Mouse (Mus musculus) brown adipose tissue, adult 24 weeks (tissue): Measurements from ENCODE around the gene Atp7a. TPM values are rescaled to one million over a fixed set of nuclear protein-coding genes. Genes with fewer than 3 reads are reported as not detected.
A peak's percentile ranks its signal among the peaks of the same experiment; 100 is the strongest.
"Not testable (repeated sequence)": the region's sequence is repeated elsewhere in the genome, so short reads cannot be mapped to it uniquely, and the experiment has no call there.

ENCODE experiments used
- H3K27ac ChIP-seq: fragments of 200-500 bp; replicated peaks from 2 replicates; pipeline ENCODE4 v1.5.1; 2012; ENCODE audit warnings: low read depth, mild to moderate bottlenecking, low read length
- H3K4me1 ChIP-seq: fragments of 200-500 bp; 2 replicates; pipeline ENCODE4 v1.6.1; 2012; ENCODE audit warnings: low read length, mixed read lengths; ENCODE audit not compliant: control insufficient read depth, insufficient read depth, insufficient read length
- H3K4me3 ChIP-seq: fragments of 200-500 bp; 2 replicates; pipeline ENCODE4 v1.5.1; 2012; ENCODE audit warnings: low read depth, mild to moderate bottlenecking, low read length, moderate library complexity; ENCODE audit not compliant: insufficient read depth
- polyA plus RNA-seq: library from polyadenylated mRNA; stranded (reverse); fragments of >200 nt; gene quantifications from 2 replicates; pipeline ENCODE4 v1.2.4, GENCODE M21; 2012; ENCODE audit not compliant: missing spikeins, insufficient read depth, insufficient read length

Atp7a gene
- polyA plus RNA-seq = 1.7 and 2.4 TPM in 2 replicates

GRCm38 (mm10) chrX:106026418-106027342 lies at the start of gene Atp7a:
TSS of gene Atp7a (plus strand) at chrX:106027276.
- Histone ChIP-seq H3K4me3 (peak within 1 kb of the TSS; percentile 81), H3K4me1 (no peaks in the 10 kb centered on the region), H3K27ac (peak within 1 kb of the TSS; percentile 63)

DNA sequence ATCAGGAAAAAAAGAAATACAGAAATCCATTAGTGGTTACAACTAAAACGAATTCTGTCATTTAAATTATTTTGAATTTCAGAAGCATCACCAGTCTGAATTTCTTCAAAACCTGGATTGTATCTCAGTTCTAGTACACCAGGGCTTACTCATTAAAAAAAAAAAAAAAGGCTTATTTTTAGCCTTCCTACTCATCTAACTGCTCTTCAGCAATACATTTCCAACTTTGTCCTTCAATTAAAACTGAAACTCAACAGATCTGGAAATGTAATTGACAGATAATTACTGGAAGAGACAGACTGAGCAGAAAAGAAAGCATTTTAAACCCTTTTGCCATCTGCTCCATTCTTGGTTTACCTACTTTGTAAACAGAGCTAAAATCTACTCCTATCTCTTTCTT lies 25.5 kb upstream of the Atp7a start:
- no peak overlapping the region for H3K27ac ChIP-seq
- no peak overlapping the region for H3K4me3 ChIP-seq
- H3K4me1 ChIP-seq = no peaks in the 10 kb centered on the region

- H3K27ac ChIP-seq = no peak overlapping the region
- H3K4me1 ChIP-seq = peaks cover 3% of the 10 kb centered on the region; the same call in 1 of the 2 replicates
- peak overlapping the region; percentile 91 for H3K4me3 ChIP-seq
These were observed 16.3 kb upstream of the Atp7a start for GRCm38 (mm10) chrX:106010762-106011161.

- H3K4me1 ChIP-seq = peaks cover 3% of the 10 kb centered on the region; the same call in 1 of the 2 replicates
- peak within 1 kb of the TSS; percentile 93 for H3K27ac ChIP-seq
- peak within 1 kb of the TSS; percentile 91 for H3K4me3 ChIP-seq
These were observed 15.5 kb upstream of the Atp7a start, which contains the start of gene Magt1 for GRCm38 (mm10) chrX:106011465-106012159. TSS of gene Magt1 (minus strand) at chrX:106011906.

- Histone ChIP-seq H3K4me1 (peaks cover 3% of the 10 kb centered on the region; the same call in 1 of the 2 replicates), H3K27ac (peak overlapping the region; percentile 93), H3K4me3 (peak overlapping the region; percentile 46; the same call in 1 of the 2 replicates)
These were observed 14.5 kb upstream of the Atp7a start for GRCm38 (mm10) chrX:106012559-106012958.

DNA sequence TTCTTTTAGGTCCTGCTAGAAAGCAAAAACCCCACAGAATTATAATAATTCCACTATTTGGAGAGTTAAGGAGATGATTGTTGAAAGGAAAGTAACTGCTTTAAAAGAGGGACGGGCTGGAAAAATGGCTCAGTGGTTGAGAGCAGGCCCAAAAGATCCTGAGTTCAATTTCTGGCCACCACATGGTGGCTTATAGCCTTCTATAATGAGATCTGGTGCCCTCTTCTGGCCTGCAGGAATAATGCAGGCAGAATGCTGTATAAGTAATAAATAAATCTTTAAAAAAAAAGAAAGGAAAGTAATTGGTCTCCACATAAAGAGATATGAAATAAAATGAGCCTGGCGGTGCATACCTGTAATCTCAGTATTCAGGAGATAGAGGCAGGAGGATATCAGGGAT lies 13.9 kb upstream of the Atp7a start:
- Histone ChIP-seq H3K4me1 (peaks cover 3% of the 10 kb centered on the region; the same call in 1 of the 2 replicates), H3K4me3 (no peak overlapping the region), H3K27ac (no peak overlapping the region)

DNA sequence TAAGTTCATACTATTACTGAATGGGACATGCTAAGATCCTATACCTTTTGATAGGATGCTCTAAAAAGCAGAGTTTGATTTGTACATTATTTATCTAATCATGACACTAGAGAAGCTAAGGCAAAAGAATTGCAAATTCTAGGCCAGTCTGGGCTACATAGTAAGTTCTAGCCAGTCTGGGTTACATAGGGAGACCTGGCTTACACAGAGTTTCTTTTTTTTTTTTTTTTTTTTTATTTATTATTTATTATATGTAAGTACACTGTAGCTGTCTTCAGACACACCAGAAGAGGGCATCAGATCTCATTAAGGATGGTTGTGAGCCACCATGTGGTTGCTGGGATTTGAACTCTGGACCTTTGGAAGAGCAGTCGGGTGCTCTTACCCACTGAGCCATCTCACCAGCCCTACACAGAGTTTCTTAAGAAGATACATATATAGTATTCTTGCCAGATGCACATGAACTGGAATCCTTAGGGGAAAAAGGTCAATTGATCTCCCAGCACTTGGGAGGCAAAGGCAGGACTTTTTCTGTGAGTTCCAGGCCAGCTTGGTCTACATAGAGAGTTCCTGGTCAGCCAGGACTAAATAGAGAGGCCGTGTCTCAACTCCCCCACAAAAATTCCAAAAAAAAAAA lies 12.2 kb upstream of the Atp7a start:
- H3K4me3 ChIP-seq, H3K4me1 ChIP-seq: not testable (repeated sequence)
- H3K27ac ChIP-seq = peak overlapping the region; percentile 82; the same call in 1 of the 2 replicates

DNA sequence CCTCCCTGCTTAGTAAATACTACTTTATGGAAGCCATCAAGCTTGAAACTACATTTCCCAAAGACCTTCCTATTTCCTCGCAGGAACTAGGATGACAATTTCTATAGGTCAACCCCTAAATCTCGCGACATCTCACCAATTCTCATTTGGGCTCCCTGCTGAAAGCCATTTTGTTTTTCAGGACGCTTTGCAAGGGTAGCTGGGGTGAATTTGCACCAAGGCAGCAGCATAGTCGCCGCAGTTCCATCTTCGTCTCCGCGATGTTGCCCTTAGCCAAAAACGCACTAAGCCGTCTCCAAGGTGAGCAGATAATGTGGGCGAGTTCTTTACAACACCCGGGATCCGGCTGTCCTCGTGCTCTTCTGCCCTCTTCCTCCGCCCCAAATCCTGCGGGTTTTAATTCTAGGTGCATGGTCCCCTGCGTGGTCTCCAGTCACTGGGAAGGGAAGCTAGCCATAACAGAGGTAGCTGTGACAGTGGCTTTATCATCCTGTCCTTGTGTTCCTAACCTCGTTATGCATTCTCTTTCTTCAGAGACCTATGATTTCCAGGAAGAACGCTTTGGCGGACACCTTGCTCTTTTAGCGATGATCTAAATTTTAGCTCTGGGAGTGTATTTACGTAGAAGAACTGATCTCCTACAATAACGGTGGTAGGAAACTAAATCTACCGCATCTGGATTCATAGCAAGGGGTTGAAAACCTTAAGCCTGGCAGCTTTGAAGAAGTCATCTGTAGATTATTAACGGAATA lies 11.3 kb upstream of the Atp7a start, which contains the start of gene Cox7b:
Cox7b (plus strand) TSS at position 130 of the 752 bp plus-strand sequence.
- H3K27ac ChIP-seq = peak within 1 kb of the TSS; percentile 98
- peak within 1 kb of the TSS; percentile 99 for H3K4me3 ChIP-seq
- peaks cover 3% of the 10 kb centered on the region; the same call in 1 of the 2 replicates for H3K4me1 ChIP-seq

DNA sequence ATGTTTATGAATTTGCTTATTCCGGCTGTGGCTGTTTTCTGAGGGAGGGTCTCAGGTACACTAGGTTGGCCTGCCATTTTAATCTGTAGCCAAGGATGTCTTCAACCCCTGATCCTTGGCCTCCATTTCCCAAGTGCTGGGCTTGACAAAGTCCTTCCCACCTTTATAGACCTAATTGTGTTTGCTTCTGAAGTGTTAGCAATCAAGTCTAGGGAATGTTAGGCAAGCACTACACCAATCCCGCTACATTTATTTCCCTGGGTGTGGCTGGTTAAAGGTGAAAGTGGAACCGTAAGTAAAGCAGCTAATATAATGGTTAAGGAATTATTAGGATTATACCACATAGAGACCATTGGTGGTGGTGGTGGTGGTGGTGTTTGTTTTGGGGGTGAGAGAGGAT lies 10.0 kb upstream of the Atp7a start:
- H3K27ac ChIP-seq = peak overlapping the region; percentile 75
- H3K4me1 ChIP-seq = peaks cover 3% of the 10 kb centered on the region; the same call in 1 of the 2 replicates
- H3K4me3 ChIP-seq = peak overlapping the region; percentile 57

GRCm38 (mm10) chrX:106017516-106017915 lies 9.6 kb upstream of the Atp7a start:
- Histone ChIP-seq H3K27ac (peak overlapping the region; percentile 75), H3K4me3 (peak overlapping the region; percentile 57), H3K4me1 (no peaks in the 10 kb centered on the region)

DNA sequence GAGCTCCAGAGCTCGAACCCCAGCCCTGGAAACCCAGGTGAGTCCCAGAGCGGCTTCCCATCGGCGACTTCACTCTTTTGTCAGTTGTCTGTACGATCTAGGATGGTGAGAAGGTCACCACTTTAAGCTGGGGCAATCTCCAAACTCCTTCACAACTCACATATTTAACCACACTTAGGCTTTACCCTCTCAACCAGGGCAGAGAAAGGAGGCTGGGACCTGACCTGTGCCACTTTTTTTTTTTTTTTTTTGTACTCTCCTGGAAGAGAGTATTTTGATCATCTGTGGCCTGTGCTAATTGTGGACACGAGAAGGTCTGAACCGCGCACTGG lies 233 bp downstream of the Atp7a start:
- peak overlapping the region; percentile 81 for H3K4me3 ChIP-seq
- peak overlapping the region; percentile 63 for H3K27ac ChIP-seq
- no peaks in the 10 kb centered on the region for H3K4me1 ChIP-seq

DNA sequence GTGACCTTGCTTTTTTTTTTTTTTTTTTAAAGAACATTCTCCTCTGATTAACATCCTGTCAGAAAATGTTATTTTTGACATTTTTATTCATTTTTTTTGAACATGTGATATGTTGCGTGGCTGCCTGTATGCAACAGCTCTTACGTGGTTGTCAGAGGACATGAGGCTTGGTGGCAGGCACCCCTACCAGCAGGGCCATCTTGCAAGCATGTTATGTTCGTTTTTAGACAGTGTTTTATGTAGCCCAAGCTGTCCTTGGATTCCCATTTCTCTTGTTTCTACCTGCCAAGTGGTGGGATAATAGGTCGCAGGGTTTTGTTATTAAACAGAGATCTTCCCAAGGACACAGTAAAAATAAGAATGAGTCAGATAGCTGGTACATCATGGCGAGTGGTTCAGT lies 3.1 kb downstream of the Atp7a start:
- no peak overlapping the region for H3K4me3 ChIP-seq
- H3K4me1 ChIP-seq = no peaks in the 10 kb centered on the region
- H3K27ac ChIP-seq = no peak overlapping the region

DNA sequence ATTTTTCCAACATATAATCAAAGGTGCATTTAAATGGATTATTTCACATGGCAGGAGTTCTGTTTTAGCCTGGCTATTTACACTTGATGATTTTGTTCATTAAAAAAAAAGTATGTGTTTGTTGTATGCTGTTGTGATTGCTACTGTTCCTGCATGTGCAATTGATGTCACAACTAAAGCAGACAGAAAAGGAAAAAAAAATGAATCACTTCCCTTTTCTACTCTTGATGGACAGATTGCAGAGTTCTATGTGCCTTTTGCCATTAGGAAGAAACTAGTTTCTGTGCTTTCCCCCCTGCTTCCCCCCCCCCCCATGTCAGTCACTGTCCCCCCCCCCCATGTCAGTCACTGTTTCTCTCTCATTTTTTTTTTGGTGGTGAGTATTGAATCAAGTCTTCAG lies 4.0 kb downstream of the Atp7a start:
- Histone ChIP-seq H3K4me1 (no peaks in the 10 kb centered on the region), H3K4me3 (no peak overlapping the region), H3K27ac (no peak overlapping the region)

DNA sequence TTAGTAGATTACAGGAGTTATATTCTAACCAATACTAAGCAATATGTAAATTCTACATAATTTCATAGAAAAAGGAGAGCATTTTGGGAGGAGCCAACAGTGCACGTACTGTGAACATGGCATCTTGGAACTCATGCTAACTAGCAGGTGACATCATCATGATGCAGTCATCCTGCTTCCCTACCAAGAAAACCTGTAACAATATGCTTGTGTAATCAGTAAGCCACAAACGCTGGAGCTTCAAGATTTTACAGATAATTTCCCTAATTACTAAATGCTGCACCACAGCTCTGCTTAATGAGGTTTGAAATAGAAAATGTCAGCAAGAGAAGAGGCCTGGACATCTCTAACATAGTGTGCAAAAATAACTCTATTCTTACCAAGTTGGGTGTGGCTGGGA lies 8.7 kb downstream of the Atp7a start:
- H3K4me1 ChIP-seq = no peaks in the 10 kb centered on the region; the same call in 1 of the 2 replicates
- H3K4me3 ChIP-seq = no peak overlapping the region
- H3K27ac ChIP-seq = no peak overlapping the region
